Mouse (Mus musculus): ENCODE data around the gene 1810037I17Rik. TPM values are rescaled to one million over a fixed set of nuclear protein-coding genes. Genes with fewer than 3 reads are reported as not detected.

The 1810037I17Rik gene
- total and polyA plus RNA-seq, 3 experiments = 33.7 to 100 (median 90.7) TPM

DNA sequence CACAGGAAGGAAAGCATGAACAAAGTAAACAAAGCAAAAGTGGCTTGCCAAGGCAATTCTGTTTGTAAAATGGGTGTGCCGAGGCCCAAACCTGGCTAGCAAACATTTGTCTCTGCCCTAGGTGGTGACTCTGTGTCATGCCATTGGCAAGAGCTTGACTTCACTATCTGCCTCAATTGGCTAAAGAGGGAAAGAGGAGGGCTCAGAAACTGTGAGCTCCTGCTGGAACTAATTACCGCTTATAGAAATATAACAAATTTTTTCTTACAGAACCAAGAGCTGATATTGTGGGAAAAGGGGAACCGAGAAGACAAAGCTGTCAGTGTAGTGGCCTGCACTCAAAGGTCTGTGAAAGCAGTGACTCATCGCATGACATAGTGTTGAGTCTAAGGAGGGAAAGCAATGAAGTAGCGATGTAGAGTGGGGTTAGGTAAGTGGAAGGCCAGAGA lies 35.6 kb upstream of the 1810037I17Rik start:
- no peaks in the 10 kb centered on the region for H3K36me3 ChIP-seq (ENCODE audit: control insufficient read depth, insufficient read depth, low read length)
- no peak overlapping the region for H3K27ac ChIP-seq
- no peaks in the 10 kb centered on the region for H3K27me3 ChIP-seq (ENCODE audit: control insufficient read depth, insufficient read depth, low read length)
- no peak overlapping the region for H3K9ac ChIP-seq (ENCODE audit: low read depth, low read length)
- H3K79me2 ChIP-seq (replicated peaks; ENCODE audit: control insufficient read depth, insufficient read depth, low read length) = no peaks in the 10 kb centered on the region
- intact Hi-C loops (cut with DNase I) = no loop called here
- TF ChIP-seq EP300 (IDR thresholded peaks at IDR 0.05; ENCODE audit: insufficient read depth, low read depth, low read length) = no peak
- no peak for TF ChIP-seq POLR2A (IDR thresholded peaks at IDR 0.05; ENCODE audit: insufficient read depth, low read depth, low read length)
- no peak for TF ChIP-seq CTCF (IDR thresholded peaks at IDR 0.05)
- no peak for DNase-seq
- 55% methylated on average over 5 of the region's 5 CpGs for WGBS
- H3K4me3 ChIP-seq = no peak overlapping the region
- no peaks in the 10 kb centered on the region for H3K4me1 ChIP-seq (ENCODE audit: control insufficient read depth, insufficient read depth, low read length)

DNA sequence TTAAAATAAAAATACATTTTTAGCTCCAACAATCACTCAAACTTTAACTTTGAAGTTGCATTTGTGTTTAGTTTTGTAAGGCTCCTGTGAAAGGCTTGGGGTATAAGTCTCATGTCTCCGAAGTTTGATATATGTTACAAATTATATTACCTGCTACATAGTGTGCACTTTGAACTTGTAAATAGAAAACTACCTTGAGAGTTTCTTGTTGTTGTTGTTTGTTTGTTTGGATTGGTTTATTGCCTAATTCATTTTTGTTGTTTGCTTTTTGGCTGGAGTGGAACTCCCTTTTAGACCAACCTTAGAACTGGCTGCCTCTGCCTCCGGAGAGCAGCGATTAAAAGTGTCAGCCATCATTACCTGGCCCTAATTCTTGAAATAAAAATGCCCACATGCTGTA lies 29.2 kb upstream of the 1810037I17Rik start, which contains the start of gene Fabp2:
TSS of gene Fabp2 (plus strand) at position 301 of the 400 bp plus-strand sequence.
- intact Hi-C loops (cut with DNase I) = no loop called here
- TF ChIP-seq CTCF (IDR thresholded peaks at IDR 0.05) = no peak
- no peak for TF ChIP-seq EP300 (IDR thresholded peaks at IDR 0.05; ENCODE audit: insufficient read depth, low read depth, low read length)
- no peak for TF ChIP-seq POLR2A (IDR thresholded peaks at IDR 0.05; ENCODE audit: insufficient read depth, low read depth, low read length)
- Histone ChIP-seq H3K4me3 (no peak within 1 kb of the TSS), H3K79me2 (replicated peaks; ENCODE audit: control insufficient read depth, insufficient read depth, low read length) (no peaks in the 10 kb centered on the region), H3K27me3 (ENCODE audit: control insufficient read depth, insufficient read depth, low read length) (no peaks in the 10 kb centered on the region), H3K27ac (no peak within 1 kb of the TSS), H3K36me3 (ENCODE audit: control insufficient read depth, insufficient read depth, low read length) (no peaks in the 10 kb centered on the region), H3K4me1 (ENCODE audit: control insufficient read depth, insufficient read depth, low read length) (no peaks in the 10 kb centered on the region), H3K9ac (ENCODE audit: low read depth, low read length) (no peak within 1 kb of the TSS)
- no peak for DNase-seq
- WGBS = 95% methylated on average over 3 of the region's 3 CpGs

DNA sequence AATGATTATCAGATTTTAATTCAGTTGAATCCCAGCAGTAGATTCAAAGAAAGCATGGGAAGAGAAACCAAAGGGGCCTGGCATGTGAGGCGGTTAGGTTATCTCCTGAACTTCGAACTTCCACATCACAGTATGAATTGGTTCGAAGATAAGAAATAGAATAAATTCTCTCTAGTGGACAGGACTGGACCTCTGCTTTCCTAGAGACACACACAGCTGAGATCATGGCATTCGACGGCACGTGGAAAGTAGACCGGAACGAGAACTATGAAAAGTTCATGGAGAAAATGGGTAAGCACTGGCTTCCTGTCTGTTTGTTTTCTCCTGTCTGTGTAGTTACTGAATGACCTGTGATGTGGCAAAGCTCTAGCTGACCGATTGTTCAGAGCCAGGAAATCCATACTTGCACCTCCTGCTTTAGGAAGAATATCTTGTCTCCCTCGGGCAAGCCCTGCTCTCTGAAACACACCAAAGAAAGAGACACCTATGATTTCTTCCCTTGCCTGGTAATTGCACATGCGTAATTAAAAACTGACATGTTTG lies 28.7 kb upstream of the 1810037I17Rik start:
- Histone ChIP-seq H3K4me3 (no peak overlapping the region), H3K27me3 (ENCODE audit: control insufficient read depth, insufficient read depth, low read length) (no peaks in the 10 kb centered on the region), H3K27ac (no peak overlapping the region), H3K79me2 (replicated peaks; ENCODE audit: control insufficient read depth, insufficient read depth, low read length) (no peaks in the 10 kb centered on the region), H3K9ac (ENCODE audit: low read depth, low read length) (no peak overlapping the region), H3K4me1 (ENCODE audit: control insufficient read depth, insufficient read depth, low read length) (no peaks in the 10 kb centered on the region), H3K36me3 (ENCODE audit: control insufficient read depth, insufficient read depth, low read length) (no peaks in the 10 kb centered on the region)
- intact Hi-C loops (cut with DNase I) = no loop called here
- 52% methylated on average over 11 of the region's 11 CpGs for WGBS
- TF ChIP-seq CTCF (IDR thresholded peaks at IDR 0.05) (no peak), POLR2A (IDR thresholded peaks at IDR 0.05; ENCODE audit: insufficient read depth, low read depth, low read length) (no peak), EP300 (IDR thresholded peaks at IDR 0.05; ENCODE audit: insufficient read depth, low read depth, low read length) (no peak)
- DNase-seq = no peak

DNA sequence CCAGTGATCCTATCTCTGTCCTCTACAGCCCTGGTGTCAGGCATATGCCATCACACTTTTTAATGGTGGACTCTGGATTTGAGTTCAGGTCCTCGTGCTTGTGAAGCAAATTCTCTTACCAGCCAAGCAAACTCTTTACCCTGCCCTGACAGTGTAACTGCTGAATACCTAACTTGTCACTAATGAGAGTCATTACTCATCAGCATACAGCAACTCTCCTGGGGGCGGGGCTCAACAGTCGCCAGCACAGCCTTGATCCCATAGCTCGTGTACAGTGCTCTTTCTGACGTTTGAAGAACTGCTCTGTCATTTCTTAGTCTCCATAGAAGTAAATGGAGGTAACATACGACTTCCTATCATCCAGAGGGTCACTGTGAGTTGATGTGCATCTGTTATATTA lies 25.7 kb upstream of the 1810037I17Rik start:
- no peaks in the 10 kb centered on the region for H3K79me2 ChIP-seq (replicated peaks; ENCODE audit: control insufficient read depth, insufficient read depth, low read length)
- 56% methylated on average over 6 of the region's 6 CpGs for WGBS
- no peak overlapping the region for H3K9ac ChIP-seq (ENCODE audit: low read depth, low read length)
- no peaks in the 10 kb centered on the region for H3K27me3 ChIP-seq (ENCODE audit: control insufficient read depth, insufficient read depth, low read length)
- no peak for TF ChIP-seq EP300 (IDR thresholded peaks at IDR 0.05; ENCODE audit: insufficient read depth, low read depth, low read length)
- TF ChIP-seq POLR2A (IDR thresholded peaks at IDR 0.05; ENCODE audit: insufficient read depth, low read depth, low read length) = no peak
- TF ChIP-seq CTCF (IDR thresholded peaks at IDR 0.05) = no peak
- H3K27ac ChIP-seq = no peak overlapping the region
- H3K4me1 ChIP-seq (ENCODE audit: control insufficient read depth, insufficient read depth, low read length) = no peaks in the 10 kb centered on the region
- no peak for DNase-seq
- intact Hi-C loops (cut with DNase I) = no loop called here
- no peak overlapping the region for H3K4me3 ChIP-seq
- no peaks in the 10 kb centered on the region for H3K36me3 ChIP-seq (ENCODE audit: control insufficient read depth, insufficient read depth, low read length)

DNA sequence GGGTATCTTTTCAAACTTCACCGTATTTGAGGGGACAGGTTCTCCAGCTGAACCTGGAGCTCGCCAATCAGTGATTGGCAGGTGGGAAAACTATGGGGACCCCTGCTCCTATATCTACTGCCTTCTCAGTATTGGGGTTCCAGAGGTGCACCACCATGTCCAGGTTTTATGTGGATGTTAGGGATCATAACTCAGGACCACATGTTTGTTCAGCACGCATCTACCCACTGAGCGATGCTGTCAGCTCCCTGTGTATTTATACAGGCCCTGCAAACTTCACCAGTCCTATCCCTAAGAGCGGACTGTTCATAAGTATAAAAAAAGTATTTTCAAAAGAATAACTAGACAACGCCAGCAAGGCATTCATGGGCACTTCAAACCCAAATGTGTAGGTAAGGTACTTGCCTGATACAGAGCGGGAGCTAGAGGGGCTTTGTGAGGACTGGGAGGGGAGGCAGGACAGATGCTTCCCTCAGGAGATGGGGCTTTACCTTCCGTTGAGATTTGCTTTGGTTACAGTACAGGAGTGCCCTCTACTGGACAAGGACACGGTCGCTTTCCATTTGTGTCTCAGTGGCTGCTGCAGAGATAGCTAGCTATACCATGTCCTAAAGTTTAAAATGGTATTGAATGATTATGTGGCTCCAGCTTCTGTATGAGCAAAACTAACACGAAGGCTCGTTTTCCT lies 20.1 kb upstream of the 1810037I17Rik start:
- 38% methylated on average over 12 of the region's 12 CpGs for WGBS
- H3K4me1 ChIP-seq (ENCODE audit: control insufficient read depth, insufficient read depth, low read length) = no peaks in the 10 kb centered on the region
- no peaks in the 10 kb centered on the region for H3K79me2 ChIP-seq (replicated peaks; ENCODE audit: control insufficient read depth, insufficient read depth, low read length)
- H3K27ac ChIP-seq = no peak overlapping the region
- TF ChIP-seq EP300 (IDR thresholded peaks at IDR 0.05; ENCODE audit: insufficient read depth, low read depth, low read length) = no peak
- no peak for TF ChIP-seq POLR2A (IDR thresholded peaks at IDR 0.05; ENCODE audit: insufficient read depth, low read depth, low read length)
- TF ChIP-seq CTCF (IDR thresholded peaks at IDR 0.05) = peak; percentile 86
- no peak overlapping the region for H3K9ac ChIP-seq (ENCODE audit: low read depth, low read length)
- H3K36me3 ChIP-seq (ENCODE audit: control insufficient read depth, insufficient read depth, low read length) = no peaks in the 10 kb centered on the region
- no peak overlapping the region for H3K4me3 ChIP-seq
- DNase-seq = no peak
- no peaks in the 10 kb centered on the region for H3K27me3 ChIP-seq (ENCODE audit: control insufficient read depth, insufficient read depth, low read length)
- intact Hi-C loops (cut with DNase I) = loop anchor here (2.0 kb wide), 1 partner anchor 255 kb away; no protein-coding TSS in a partner anchor

DNA sequence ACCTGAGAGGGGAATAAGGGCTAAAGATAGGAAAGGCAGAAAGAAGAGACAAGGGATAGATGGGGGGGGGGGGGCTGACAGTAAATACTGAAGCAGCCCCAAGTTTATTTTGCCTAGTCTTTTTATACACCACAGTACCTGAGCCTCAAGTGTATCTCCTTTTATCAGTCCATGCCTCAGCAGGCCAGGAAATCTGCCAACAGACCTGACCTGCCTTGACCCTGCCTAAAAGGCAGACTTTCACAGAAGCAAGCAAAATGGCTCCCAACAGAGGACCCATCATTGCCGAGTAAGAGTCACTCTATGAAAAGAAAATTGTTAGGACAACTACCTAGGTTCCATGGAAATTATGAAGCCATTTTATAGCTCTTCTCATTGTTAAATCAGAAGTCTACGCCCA lies 16.2 kb upstream of the 1810037I17Rik start:
- Histone ChIP-seq H3K27ac (no peak overlapping the region), H3K4me3 (no peak overlapping the region), H3K36me3 (ENCODE audit: control insufficient read depth, insufficient read depth, low read length) (no peaks in the 10 kb centered on the region), H3K27me3 (ENCODE audit: control insufficient read depth, insufficient read depth, low read length) (no peaks in the 10 kb centered on the region), H3K9ac (ENCODE audit: low read depth, low read length) (no peak overlapping the region), H3K4me1 (ENCODE audit: control insufficient read depth, insufficient read depth, low read length) (no peaks in the 10 kb centered on the region), H3K79me2 (replicated peaks; ENCODE audit: control insufficient read depth, insufficient read depth, low read length) (no peaks in the 10 kb centered on the region)
- TF ChIP-seq EP300 (IDR thresholded peaks at IDR 0.05; ENCODE audit: insufficient read depth, low read depth, low read length) (no peak), POLR2A (IDR thresholded peaks at IDR 0.05; ENCODE audit: insufficient read depth, low read depth, low read length) (no peak)
- intact Hi-C loops (cut with DNase I) = no loop called here
- no peak for DNase-seq
- 77% methylated on average over 2 of the region's 2 CpGs for WGBS
